Mouse (Mus musculus): ENCODE results near the gene Trio. TPM values are rescaled to one million over a fixed set of nuclear protein-coding genes. Genes with fewer than 3 reads are reported as not detected.

The Trio gene
- polyA plus RNA-seq, 1 experiment from 2014 or later = 32.7 TPM

DNA sequence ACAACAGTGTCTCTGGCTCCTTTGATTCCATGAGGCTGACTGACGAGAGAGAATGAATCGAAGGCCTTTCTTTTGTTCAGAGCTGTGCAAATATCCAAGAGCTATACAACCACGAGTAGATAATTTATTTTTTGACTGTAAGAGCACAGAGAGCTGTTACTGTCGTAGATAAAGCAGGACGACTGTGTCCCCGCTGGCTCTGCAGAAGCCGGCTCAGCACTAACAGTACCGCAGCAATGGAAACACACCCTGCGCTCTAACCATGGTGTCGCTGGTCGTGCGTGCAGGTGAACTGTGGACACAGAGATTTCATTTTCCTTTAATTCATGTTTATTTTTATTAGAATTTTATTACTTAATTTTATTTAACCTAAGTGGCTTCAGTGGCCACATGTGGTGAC, 131.5 kb downstream of the Trio start:
- peaks cover 63% of the 10 kb centered on the region for H3K36me3 ChIP-seq (ENCODE audit: inconsistent target)
- no peak overlapping the region for H3K4me3 ChIP-seq (ENCODE audit: inconsistent target)
- H3K79me2 ChIP-seq (ENCODE audit: inconsistent target) = no peaks in the 10 kb centered on the region
- 95% methylated on average over 12 of the region's 12 CpGs for WGBS (ENCODE audit: missing documents)
- H3K27ac ChIP-seq = no peak overlapping the region

DNA sequence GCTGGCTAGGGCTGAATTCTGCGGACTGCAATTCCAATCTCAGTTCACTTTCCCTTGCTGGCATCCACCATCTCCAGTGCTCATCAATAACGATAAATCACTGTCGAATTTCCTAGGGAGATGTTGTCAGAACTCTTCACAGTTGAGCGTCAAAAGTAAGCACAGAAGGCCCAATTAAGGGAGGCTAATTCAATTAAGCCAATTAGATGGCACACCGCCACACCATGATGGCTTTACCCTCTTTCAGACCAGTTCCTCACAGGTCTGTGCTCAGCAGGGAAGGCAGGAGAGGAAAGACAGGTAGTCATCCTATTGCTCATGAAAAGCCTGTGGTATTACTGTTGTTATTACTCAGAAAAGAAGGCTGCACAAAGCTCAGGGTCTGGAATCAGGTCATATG, 133.6 kb downstream of the Trio start:
- 90% methylated on average over 5 of the region's 5 CpGs for WGBS (ENCODE audit: missing documents)
- no peak overlapping the region for H3K27ac ChIP-seq
- peaks cover 55% of the 10 kb centered on the region for H3K36me3 ChIP-seq (ENCODE audit: inconsistent target)
- H3K79me2 ChIP-seq (ENCODE audit: inconsistent target) = no peaks in the 10 kb centered on the region
- no peak overlapping the region for H3K4me3 ChIP-seq (ENCODE audit: inconsistent target)

DNA sequence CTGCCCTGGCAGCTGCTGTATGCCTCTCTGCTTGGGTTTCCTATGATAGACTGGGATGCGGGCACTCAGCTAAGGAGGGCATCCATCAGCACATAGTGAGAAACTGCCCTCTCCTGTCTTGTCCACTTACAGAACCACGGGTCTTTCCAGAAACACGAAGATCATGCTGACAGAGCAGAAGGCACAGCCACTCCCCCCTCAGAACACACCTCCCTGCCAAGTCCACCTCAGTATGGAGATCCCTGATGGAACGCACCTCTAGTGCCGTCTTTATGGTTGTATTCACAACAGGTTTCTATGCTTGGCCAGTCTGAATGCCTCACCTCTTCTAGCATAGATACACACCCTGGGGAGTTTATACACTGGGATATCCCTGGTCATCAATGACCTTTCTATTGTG, 135.0 kb downstream of the Trio start:
- no peak overlapping the region for H3K27ac ChIP-seq
- H3K36me3 ChIP-seq (ENCODE audit: inconsistent target) = peaks cover 44% of the 10 kb centered on the region
- H3K4me3 ChIP-seq (ENCODE audit: inconsistent target) = no peak overlapping the region
- H3K79me2 ChIP-seq (ENCODE audit: inconsistent target) = no peaks in the 10 kb centered on the region
- 94% methylated on average over 5 of the region's 5 CpGs for WGBS (ENCODE audit: missing documents)

DNA sequence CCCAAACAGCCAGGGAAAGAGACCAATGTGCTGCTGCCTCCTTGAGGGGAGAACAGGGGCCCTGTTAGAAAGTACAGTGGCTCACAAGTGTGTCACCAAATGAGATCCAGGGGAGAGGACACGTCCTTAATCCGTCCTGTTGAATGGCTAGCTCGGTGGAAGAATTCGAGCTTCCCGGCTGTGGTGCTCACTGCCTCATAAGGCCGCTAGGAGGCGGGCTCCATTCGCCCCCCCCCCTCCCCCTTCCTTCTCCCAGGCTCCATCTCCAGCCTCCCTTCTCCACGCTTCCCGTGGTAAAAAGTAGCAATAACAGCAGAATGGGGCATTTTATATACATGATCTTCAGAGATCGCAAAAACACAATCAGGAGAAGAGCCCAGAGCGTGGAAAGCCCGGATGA, 137.5 kb downstream of the Trio start:
- Histone ChIP-seq H3K27ac (no peak overlapping the region), H3K36me3 (ENCODE audit: inconsistent target) (peaks cover 32% of the 10 kb centered on the region), H3K4me3 (ENCODE audit: inconsistent target) (no peak overlapping the region), H3K79me2 (ENCODE audit: inconsistent target) (no peaks in the 10 kb centered on the region)
- 96% methylated on average over 13 of the region's 13 CpGs for WGBS (ENCODE audit: missing documents)

DNA sequence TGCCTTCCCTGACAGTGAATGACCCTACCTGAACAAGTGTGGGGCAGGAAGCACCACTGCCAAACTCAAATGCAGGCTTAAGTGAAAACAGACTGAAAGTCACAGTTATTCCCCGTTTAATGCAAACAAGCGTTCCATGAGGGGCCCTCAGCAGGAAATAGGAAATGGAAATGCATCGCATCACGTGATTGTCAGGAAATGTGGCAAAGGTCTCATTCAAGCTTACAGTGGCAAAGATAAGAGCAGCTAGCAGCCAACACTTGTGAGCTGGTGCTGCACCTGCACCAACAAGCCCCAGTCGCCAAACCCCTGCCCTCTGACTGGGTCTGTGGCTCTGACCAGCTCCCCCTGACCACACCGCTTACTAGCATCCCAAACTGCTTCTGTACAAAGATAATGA, 138.7 kb downstream of the Trio start:
- no peak overlapping the region for H3K27ac ChIP-seq
- peaks cover 4% of the 10 kb centered on the region; the same call in 1 of the 2 replicates for H3K79me2 ChIP-seq (ENCODE audit: inconsistent target)
- peaks cover 31% of the 10 kb centered on the region for H3K36me3 ChIP-seq (ENCODE audit: inconsistent target)
- no peak overlapping the region for H3K4me3 ChIP-seq (ENCODE audit: inconsistent target)
- WGBS (ENCODE audit: missing documents) = 62% methylated on average over 6 of the region's 6 CpGs

DNA sequence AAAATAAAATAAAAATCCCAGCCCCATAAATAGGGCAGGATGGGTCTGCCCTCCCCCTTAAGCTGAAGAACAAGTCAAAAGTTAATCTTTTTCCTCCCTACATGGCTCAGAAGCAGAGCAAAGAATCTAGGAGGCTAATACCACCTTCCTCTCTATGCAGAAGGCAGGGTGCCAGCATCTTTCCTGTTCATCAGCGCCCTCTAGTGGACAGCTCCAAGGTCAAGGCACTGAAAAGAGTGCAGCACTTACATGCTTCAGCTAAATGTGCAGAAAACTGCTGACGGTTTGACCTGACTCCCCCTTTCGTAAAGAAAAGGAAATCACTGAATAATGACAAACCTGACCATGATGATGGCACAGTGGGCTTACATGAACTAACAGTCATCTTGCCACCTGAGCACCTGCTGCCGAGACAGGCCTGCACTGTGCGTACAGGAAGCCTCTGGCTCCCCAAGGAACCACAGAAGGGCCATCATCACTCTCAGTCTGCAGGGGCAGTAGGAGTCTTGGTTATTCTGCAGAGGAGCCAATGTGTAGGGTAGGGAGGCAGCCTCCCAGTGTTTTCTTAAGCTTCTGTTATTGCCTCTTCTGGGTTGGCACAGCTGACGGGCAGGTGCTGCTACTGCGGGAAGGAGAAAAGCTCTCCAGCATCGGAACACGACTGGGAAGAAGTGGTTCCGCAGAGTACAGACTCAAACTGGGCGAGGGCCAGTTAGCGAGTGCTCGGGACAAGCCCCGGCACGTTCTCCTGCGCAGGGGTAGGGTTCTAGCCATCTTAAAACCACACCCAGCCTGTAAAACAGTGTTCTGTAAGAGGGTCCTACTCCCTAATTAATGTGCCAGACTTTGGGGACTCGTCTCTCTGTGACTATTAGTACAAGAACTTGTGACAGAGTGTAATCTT, 141.0 kb downstream of the Trio start:
- Histone ChIP-seq H3K27ac (no peak overlapping the region), H3K4me3 (ENCODE audit: inconsistent target) (no peak overlapping the region), H3K79me2 (ENCODE audit: inconsistent target) (peaks cover 5% of the 10 kb centered on the region; the same call in 1 of the 2 replicates), H3K36me3 (ENCODE audit: inconsistent target) (peaks cover 34% of the 10 kb centered on the region; the same call in 1 of the 2 replicates)
- WGBS (ENCODE audit: missing documents) = 79% methylated on average over 17 of the region's 17 CpGs

DNA sequence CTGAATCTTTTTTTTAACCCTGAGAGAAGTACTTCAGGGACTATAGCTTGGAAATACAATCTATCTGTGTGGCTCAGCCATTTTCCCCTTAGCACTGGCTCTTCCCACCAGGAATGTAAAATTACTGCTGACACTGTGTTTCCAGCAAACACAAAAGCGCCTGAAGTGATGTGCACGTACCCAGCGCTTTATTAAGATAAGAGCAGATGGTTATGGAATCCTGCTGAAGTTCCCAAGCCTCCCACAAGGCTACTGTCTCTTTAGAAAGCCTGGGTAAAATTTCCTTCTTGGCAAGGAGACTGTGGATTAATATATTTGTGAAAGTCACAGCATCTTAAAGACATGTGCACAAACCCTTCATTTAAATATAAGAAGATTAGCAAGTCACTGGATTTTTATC, 141.8 kb downstream of the Trio start:
- 97% methylated on average over 3 of the region's 3 CpGs for WGBS (ENCODE audit: missing documents)
- H3K79me2 ChIP-seq (ENCODE audit: inconsistent target) = peaks cover 5% of the 10 kb centered on the region; the same call in 1 of the 2 replicates
- H3K4me3 ChIP-seq (ENCODE audit: inconsistent target) = no peak overlapping the region
- H3K27ac ChIP-seq = no peak overlapping the region
- peaks cover 30% of the 10 kb centered on the region; the same call in 1 of the 2 replicates for H3K36me3 ChIP-seq (ENCODE audit: inconsistent target)

DNA sequence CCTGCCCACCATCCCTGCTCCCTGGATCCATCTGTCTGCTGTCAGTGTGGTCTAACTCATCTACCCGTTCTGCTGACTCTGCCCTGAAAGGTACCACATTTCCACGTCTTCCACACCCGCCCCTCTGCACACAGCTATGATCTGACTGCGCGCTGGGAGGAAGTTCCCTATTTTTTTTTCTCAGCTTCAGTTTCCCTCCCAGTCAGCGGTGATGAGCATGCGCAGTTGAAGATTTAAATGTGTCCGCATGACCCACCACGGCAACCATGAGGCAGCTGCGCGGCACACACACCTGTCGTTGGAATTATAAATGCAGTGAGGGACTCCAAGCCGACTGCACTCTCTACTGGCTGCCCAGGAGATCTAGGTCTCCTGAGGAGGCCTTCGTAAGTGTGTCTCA, 142.8 kb downstream of the Trio start:
- Histone ChIP-seq H3K36me3 (ENCODE audit: inconsistent target) (peaks cover 29% of the 10 kb centered on the region; the same call in 1 of the 2 replicates), H3K27ac (0 out of 2 replicates have a peak overlapping the region, but pooled peaks have one; percentile 7), H3K4me3 (ENCODE audit: inconsistent target) (no peak overlapping the region), H3K79me2 (ENCODE audit: inconsistent target) (peaks cover 5% of the 10 kb centered on the region; the same call in 1 of the 2 replicates)
- whole genome bisulfite sequencing (ENCODE audit: missing documents) = 32% methylated on average over 14 of the region's 14 CpGs

DNA sequence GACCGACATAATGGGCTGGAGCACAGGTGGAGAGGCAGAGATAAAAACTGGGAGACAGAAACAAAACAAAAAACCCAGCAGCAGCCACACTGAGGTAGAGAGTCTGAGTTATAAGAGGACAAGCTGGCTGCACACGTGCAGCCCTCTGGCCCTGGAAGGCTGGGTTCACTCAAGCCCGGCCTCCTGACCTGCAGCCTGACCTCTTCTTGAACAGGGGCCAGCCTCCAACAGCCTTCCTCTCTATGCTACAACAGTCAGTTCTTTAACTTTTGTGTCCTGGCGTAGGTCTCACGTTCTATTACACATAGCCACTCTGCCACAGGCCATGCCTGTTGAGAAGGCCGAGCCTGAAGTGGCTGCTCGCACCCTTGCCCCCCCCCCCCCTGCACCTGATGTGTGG, 147.8 kb downstream of the Trio start:
- no peak overlapping the region for H3K27ac ChIP-seq
- H3K4me3 ChIP-seq (ENCODE audit: inconsistent target) = no peak overlapping the region
- H3K79me2 ChIP-seq (ENCODE audit: inconsistent target) = peaks cover 25% of the 10 kb centered on the region; the same call in 1 of the 2 replicates
- H3K36me3 ChIP-seq (ENCODE audit: inconsistent target) = peaks cover 29% of the 10 kb centered on the region; the same call in 1 of the 2 replicates
- 97% methylated on average over 7 of the region's 7 CpGs for WGBS (ENCODE audit: missing documents)

DNA sequence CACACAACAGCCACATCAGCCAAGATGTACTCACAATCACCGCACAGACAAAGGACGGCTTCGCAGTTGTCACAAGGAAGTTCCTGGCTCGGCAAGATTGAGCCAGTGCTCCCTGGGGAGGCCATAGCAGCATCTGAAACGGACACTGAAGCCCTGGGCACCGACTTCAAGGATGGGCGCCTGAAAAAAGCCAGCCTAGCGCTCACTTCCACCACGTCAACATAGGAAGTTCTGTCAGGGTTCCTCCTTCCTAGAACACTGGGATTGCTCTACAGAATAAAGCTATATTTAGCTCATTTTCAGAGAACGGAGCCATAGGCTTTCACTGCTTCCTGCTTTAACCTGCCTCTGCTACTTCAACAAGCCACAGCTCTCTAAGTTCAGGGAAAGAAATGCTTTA, 149.3 kb downstream of the Trio start:
- Histone ChIP-seq H3K27ac (peak overlapping the region; percentile 24), H3K79me2 (ENCODE audit: inconsistent target) (peaks cover 34% of the 10 kb centered on the region; the same call in 1 of the 2 replicates), H3K4me3 (ENCODE audit: inconsistent target) (no peak overlapping the region), H3K36me3 (ENCODE audit: inconsistent target) (peaks cover 28% of the 10 kb centered on the region; the same call in 1 of the 2 replicates)
- 15% methylated on average over 10 of the region's 10 CpGs for WGBS (ENCODE audit: missing documents)

DNA sequence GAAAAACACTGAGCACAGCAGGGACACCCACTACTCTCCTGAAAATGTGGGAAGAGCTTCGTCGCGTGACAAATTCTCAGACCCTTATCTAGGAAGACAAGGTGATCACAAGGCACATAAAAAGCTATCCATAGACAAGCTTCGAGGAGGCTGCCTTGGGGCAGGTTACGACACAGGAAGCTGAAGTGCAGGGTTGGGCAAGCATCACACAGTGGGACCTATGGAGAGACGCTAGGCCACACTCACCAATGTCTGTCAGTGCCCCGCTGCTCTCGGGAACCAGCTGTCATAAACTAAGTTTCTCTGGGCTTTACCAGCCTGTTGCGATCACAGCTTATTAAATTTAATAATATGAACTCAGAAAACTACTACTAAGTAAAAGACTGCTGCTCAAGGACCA, 149.9 kb downstream of the Trio start:
- Histone ChIP-seq H3K36me3 (ENCODE audit: inconsistent target) (peaks cover 27% of the 10 kb centered on the region; the same call in 1 of the 2 replicates), H3K4me3 (ENCODE audit: inconsistent target) (no peak overlapping the region), H3K79me2 (ENCODE audit: inconsistent target) (peaks cover 34% of the 10 kb centered on the region; the same call in 1 of the 2 replicates), H3K27ac (peak overlapping the region; percentile 24)
- 38% methylated on average over 9 of the region's 9 CpGs for WGBS (ENCODE audit: missing documents)

DNA sequence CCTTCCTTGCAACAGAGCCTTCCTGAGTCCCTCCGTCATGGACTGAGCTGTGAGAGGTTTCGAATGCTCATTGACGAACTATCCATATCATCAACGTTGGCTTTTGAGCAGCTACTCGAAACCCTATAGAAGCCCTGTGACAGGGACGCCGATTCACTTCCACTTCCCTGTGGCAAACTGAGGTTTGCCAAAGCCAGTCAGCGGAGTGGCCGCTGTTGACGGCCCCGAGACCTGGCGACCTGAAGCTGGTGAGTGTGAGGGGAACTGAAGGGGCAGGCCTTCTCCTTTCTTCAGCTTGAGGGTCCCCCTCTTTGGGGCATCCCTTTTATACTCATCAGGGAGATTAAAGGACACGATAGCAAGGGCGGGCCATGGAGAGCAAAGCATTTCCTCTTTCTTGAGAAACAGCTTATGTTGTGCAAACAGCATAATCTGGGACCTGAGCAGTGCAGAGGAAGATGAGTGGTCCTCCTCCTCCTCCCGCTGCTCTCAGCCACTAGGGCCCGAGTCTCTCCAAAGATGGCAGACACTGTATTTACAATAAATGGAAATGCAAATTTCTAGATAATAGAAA, 151.8 kb downstream of the Trio start:
- WGBS (ENCODE audit: missing documents) = 13% methylated on average over 16 of the region's 16 CpGs
- Histone ChIP-seq H3K4me3 (ENCODE audit: inconsistent target) (no peak overlapping the region), H3K36me3 (ENCODE audit: inconsistent target) (peaks cover 32% of the 10 kb centered on the region), H3K79me2 (ENCODE audit: inconsistent target) (peaks cover 34% of the 10 kb centered on the region; the same call in 1 of the 2 replicates), H3K27ac (peak overlapping the region; percentile 64)

DNA sequence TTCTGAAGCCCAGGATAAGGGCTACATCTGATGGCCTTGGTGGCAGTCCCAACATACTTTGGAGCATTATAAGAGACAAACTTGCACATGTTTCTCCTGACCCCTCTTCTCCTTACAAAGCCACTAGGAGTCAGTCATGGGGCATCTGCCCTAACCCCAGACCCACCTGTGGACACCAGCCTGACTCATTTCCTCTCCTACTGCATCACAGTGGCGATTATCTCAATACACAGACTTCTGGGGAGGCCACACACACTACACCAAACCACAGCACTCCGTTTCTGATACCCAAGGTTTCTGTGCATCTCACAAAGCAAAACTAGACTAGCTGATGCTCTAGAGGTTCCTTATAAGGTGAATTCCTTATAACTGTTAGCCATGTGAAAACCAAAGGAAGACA, 153.4 kb downstream of the Trio start:
- H3K36me3 ChIP-seq (ENCODE audit: inconsistent target) = peaks cover 25% of the 10 kb centered on the region
- WGBS (ENCODE audit: missing documents) = 37% methylated on average over 2 of the region's 2 CpGs
- no peak overlapping the region for H3K27ac ChIP-seq
- H3K79me2 ChIP-seq (ENCODE audit: inconsistent target) = peaks cover 34% of the 10 kb centered on the region; the same call in 1 of the 2 replicates
- no peak overlapping the region for H3K4me3 ChIP-seq (ENCODE audit: inconsistent target)

DNA sequence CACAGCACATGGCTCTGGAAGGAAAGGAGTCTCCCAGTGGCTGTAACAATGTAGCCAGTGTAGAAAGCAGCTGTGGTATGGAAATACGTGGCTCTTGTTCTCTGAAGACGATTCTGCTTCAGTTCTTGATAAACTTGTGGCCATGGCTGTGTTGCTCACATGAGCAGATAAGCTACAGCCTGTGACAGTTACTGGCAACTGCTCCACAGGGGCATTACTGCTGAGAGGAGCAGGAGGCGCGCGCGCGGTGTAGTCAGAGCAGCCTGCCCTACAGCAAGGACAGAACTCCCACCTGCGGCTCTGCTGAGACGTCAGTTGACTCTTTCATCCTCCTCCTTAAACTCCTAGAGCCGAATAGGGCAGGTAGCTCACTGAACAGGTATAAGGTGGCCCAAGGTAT, 153.9 kb downstream of the Trio start:
- Histone ChIP-seq H3K36me3 (ENCODE audit: inconsistent target) (peaks cover 25% of the 10 kb centered on the region), H3K4me3 (ENCODE audit: inconsistent target) (no peak overlapping the region), H3K79me2 (ENCODE audit: inconsistent target) (peaks cover 34% of the 10 kb centered on the region; the same call in 1 of the 2 replicates), H3K27ac (no peak overlapping the region)
- WGBS (ENCODE audit: missing documents) = 88% methylated on average over 9 of the region's 10 CpGs

DNA sequence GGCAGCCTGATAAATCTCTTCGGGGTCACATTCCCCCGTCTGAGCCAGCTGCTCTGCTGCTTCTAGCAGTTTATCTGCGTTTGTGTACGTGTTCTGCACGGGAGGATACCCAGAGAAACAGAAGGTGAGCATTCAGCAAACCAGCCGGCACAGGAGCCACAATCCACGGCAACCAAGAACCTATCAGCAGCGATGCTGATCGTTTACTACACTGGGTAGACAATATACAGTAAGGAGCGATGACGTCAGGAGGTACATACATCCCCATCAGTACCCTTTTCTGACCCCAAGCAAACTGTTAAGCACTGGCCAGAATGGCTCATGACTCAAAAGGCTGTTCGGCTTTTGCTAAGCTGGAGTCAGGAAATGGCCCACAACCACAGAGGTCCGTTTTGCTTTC, 154.4 kb downstream of the Trio start:
- WGBS (ENCODE audit: missing documents) = 81% methylated on average over 13 of the region's 13 CpGs
- no peak overlapping the region for H3K27ac ChIP-seq
- H3K79me2 ChIP-seq (ENCODE audit: inconsistent target) = peaks cover 34% of the 10 kb centered on the region; the same call in 1 of the 2 replicates
- H3K4me3 ChIP-seq (ENCODE audit: inconsistent target) = no peak overlapping the region
- H3K36me3 ChIP-seq (ENCODE audit: inconsistent target) = peaks cover 26% of the 10 kb centered on the region
